Mouse (Mus musculus) spleen, embryonic (tissue): ENCODE measurements around the gene Dnali1.

Source experiments
- CTCF ChIA-PET: fragments of 350-600 bp; sonication (Branson Sonifier 250); formaldehyde crosslinking; loops from one replicate; lab custom pipeline; 2022; lab: Charles Lee

Gene Dnali1

GRCm38 (mm10) chr4:125044454-125044853 is 21.0 kb downstream of the Dnali1 start:
- CTCF ChIA-PET = no interaction called here

DNA sequence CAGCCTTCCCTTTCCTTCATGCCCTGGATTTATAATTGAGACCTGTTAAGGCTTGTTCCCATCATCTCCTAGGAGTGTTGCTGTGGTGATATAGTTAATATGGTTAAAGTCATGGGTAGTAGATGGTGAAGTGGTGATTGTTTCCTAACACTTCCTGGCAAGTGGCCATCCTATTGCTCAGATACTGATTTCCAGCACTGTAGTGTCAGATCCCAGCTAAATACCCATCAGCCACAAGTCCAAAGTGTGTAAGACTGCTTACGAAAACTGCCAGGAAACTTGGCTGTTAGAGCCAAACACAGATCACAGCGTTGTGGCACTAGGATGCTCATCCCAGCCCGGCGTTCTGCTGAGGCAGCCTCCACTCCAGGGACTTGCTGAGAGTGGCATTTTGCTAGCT is 31.2 kb downstream of the Dnali1 start:
- CTCF ChIA-PET = interaction anchor here (0.9 kb wide), 1 partner anchor 9 kb away, joined by 3 read pairs; no protein-coding TSS in a partner anchor

DNA sequence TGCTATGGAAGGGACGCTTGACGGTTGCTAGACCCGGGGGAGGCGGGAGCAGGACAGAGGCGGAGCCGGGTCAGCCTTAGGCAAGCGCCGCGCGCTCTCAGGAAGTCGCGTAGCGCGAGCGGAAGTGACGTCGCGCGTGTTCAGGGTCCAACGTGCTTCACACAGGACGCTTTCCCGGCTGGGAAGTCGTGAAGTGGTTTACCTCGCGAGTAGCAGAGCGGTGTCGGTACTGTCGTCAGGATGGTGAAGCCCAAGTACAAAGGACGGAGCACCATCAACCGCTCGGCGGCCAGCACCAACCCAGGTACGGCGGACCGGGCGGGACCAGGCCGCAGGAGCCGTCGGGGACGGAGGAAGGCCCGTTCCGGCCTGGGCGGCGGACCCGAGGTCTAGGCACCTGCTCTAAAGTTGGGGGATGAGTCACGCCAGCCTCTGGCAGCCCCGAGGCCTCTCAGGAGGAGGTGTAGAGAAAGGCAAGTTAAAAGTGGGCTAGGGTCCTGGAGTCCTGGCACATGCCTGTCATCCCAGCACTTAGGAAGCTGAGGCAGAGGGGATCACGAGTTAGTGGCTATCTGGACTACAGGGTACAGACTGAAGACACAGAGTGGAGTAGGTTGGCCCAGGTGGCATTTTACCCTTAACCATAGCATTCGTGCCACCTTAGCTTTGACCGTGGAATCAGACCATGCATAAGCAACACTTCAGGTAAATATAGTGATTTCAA is 35.5 kb downstream of the Dnali1 start:
- CTCF ChIA-PET = interaction anchor here (0.6 to 1.2 kb wide), 2 partner anchors 8 to 14 kb away, joined by 3 to 4 read pairs; no protein-coding TSS in a partner anchor

DNA sequence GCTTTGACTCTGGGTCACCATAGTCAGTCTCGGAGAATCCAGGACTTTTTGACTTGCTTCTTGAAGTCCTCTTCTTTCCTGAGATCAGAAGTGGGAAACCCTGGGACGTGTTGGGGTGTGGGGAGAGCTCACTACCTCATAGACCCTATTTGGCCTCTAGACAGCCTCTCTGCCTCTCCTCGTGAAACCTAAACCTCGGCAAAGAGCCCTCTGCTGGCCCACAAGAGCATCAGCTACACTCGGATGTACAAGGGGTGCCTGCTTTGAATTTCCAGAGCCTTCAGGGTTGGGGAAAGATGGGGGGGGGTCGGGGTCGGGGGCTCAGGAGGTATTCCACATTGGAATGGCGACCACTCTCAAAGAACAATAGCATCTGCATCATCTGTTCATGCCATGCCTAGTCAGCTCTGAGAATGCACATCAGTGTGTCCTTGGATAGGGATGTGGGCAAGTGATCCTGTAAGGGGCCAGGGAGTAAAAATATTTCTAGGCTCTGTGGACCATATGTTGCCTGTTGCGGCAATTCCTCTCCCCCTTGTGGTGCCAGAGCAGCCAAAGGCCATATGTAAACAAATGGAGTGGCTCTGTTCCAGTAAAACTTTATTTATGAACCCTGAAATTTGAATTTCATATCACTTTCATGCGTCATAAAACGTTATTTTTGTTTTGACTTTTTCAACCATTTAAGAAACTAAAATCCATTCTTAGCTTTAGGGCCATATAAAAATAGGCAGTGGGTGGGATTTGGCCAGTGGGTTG is 44.5 kb downstream of the Dnali1 start:
- CTCF ChIA-PET = no interaction called here

DNA sequence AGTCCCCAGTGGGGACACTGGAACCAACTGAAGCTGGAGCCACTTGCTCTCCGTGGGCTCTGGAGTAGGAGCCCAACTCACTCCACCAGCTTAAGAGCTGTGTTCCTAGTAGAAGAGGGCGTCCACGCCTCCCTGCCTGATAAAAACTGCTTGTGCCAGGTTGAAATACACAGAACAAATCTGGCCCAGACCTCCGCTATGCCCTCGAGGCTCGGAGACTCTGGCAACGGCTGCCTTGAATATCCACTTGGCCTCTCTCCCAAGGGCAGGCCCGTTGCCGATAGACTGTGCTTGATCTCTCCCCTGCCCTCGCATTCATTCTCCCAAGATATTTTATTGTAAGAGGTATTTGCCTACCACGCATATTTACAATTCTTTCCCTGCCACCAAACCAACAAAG is 48.1 kb downstream of the Dnali1 start:
- CTCF ChIA-PET = no interaction called here

- CTCF ChIA-PET = no interaction called here
Measured at GRCm38 (mm10) chr4:125015806-125016635, 49.5 kb downstream of the Dnali1 start, which contains the start of gene Gnl2. Gene Gnl2, plus strand, starts transcription at chr4:125016585.

DNA sequence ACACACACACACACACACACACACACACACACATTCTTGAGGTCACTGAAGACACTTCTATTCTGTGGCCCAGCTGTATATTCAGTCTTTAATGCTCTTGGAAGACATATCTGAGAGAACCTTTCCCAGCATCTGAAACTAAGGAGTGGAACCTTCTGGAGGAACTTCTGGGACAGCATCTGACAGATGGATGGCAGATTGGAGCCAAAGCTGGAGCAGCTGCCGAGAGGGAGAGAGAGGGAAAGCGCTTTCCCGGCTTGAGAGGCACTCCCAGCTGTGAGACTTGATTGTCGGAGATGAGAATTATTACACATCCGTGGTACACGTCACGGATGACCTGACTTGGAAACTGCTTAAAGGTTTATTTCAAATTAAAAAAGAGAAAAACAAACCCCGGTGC is 56.8 kb downstream of the Dnali1 start:
- CTCF ChIA-PET = no interaction called here

DNA sequence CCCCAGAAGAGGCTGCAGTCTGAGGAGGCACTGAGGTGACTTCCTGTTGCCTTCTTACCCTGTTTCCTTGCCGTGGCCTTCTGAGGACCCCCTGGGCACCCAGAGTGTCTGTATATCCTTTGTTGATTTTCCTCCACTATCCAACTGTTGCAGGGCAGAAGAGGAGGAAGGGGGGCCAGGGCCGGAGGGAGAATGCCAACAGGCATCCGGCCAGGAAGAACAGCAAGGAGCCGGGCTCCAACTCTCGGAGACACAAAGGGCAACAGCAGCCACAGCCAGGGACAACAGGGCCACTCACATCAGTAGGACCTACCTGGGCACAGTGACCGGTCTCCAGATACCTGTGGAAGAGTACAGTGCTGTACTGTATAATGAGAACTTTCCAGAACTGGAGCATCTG is 57.3 kb downstream of the Dnali1 start:
- CTCF ChIA-PET = no interaction called here

GRCm38 (mm10) chr4:125007460-125007859 is 58.0 kb downstream of the Dnali1 start:
- CTCF ChIA-PET = no interaction called here
